In the genomic region with DNA sequence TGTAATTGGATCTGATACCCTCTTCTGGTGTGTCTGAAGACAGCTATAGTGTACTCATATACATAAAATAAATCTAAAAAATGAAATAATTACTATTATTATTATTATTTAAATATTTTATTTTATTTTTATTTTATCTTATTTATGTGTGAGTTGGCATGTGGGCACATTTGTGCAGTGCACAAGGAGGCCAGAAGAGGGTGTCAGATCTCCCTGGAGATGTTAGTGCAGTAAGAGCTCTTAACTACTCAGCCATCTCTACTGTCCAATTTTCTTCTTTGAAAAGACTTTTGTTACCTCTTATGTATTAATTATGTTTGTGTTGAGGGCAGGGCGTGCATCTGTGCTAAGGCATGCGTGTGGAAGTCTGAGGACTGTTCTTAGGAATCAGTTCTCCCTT, we compare ENCODE assay signal across 12 mouse cellular contexts. TPM values are rescaled to one million over a fixed set of nuclear protein-coding genes. Genes with fewer than 3 reads are reported as not detected.
DNase-seq lines count a peak whose midpoint lies in the region; ATAC-seq and TF ChIP-seq lines count a peak whose summit lies in the region.
"Had no signal": no experiment of that assay in that cellular context is flagged by ENCODE, and none has a peak within 500 bp of the region (broad histone marks: within the 10 kb centered on the region; RNA-seq: fewer than 3 reads in every experiment).

No protein-coding gene starts in this region.

- WGBS in kidney, embryonic 16.5 days, result 65% methylated on average over 2 of the region's 2 CpGs
- WGBS in lung, postnatal 0 days, result 55% methylated on average over 2 of the region's 2 CpGs

- peak; percentile 50 for DNase-seq in kidney, adult 9 months
- DNase-seq in 416B (ENCODE audit: low read depth), result peak; percentile 71
- peak; percentile 37 for DNase-seq in lung, postnatal 0 days (ENCODE audit: low spot score)
- DNase-seq in ovary, postnatal 10 days (ENCODE audit: low spot score), result no peak
- DNase-seq in right cerebral cortex, postnatal 36 days (ENCODE audit: low spot score in 2 of 2), result no peak
- no peak for DNase-seq in left cerebral cortex, adult 8-10 months (ENCODE audit: low spot score in 2 of 2)
- DNase-seq: cerebellum, adult 9-10 months; gastrocnemius, postnatal 25 days had no signal

- H3K27ac ChIP-seq in kidney, embryonic 16.5 days (ENCODE audit: low read length), result no peak overlapping the region
- no peak overlapping the region for H3K27ac ChIP-seq in lung, postnatal 0 days (ENCODE audit: low read length)
- H3K27ac ChIP-seq: hindbrain, embryonic 15.5 days had no signal

- H3K36me3 ChIP-seq in kidney, embryonic 16.5 days (ENCODE audit: insufficient read depth, low read length), result no peaks in the 10 kb centered on the region
- no peaks in the 10 kb centered on the region for H3K36me3 ChIP-seq in E14TG2a.4 (ENCODE audit: insufficient read depth, low read length)
- no peaks in the 10 kb centered on the region for H3K36me3 ChIP-seq in lung, postnatal 0 days (ENCODE audit: insufficient read depth, low read length)
- H3K36me3 ChIP-seq: hindbrain, embryonic 15.5 days had no signal

- H3K9ac ChIP-seq in kidney, embryonic 16.5 days (replicated peaks; ENCODE audit: low read length), result no peak overlapping the region
- no peak overlapping the region for H3K9ac ChIP-seq in lung, postnatal 0 days (replicated peaks; ENCODE audit: low read depth)
- H3K9ac ChIP-seq: hindbrain, embryonic 15.5 days had no signal

- no peak overlapping the region for H3K4me2 ChIP-seq in kidney, embryonic 16.5 days (replicated peaks; ENCODE audit: low read depth, low read length)
- no peak overlapping the region for H3K4me2 ChIP-seq in lung, postnatal 0 days (replicated peaks; ENCODE audit: low read depth, low read length)
- H3K4me2 ChIP-seq: hindbrain, embryonic 15.5 days had no signal

- H3K4me3 ChIP-seq in kidney, embryonic 16.5 days (ENCODE audit: low read length), result no peak overlapping the region
- no peak overlapping the region for H3K4me3 ChIP-seq in E14TG2a.4 (replicated peaks; ENCODE audit: low read length)
- no peak overlapping the region for H3K4me3 ChIP-seq in lung, postnatal 0 days (ENCODE audit: low read depth, low read length)
- H3K4me3 ChIP-seq: hindbrain, embryonic 15.5 days had no signal

- no peak for TF ChIP-seq EP300 in lung, postnatal 0 days (IDR thresholded peaks at IDR 0.05)

- H3K4me1 ChIP-seq in kidney, embryonic 16.5 days (ENCODE audit: insufficient read depth, low read length), result peaks cover 15% of the 10 kb centered on the region
- H3K4me1 ChIP-seq in E14TG2a.4 (replicated peaks; ENCODE audit: low read depth, low read length), result peaks cover 27% of the 10 kb centered on the region
- H3K4me1 ChIP-seq in lung, postnatal 0 days (ENCODE audit: insufficient read depth, low read depth, low read length), result peaks cover 9% of the 10 kb centered on the region

- no peak for ATAC-seq in kidney, embryonic 16.5 days (ENCODE audit: low FRiP score, low TSS enrichment)
- ATAC-seq in lung, postnatal 0 days, result no peak

- no peaks in the 10 kb centered on the region for H3K27me3 ChIP-seq in kidney, embryonic 16.5 days (ENCODE audit: insufficient read depth, low read length)
- H3K27me3 ChIP-seq in E14TG2a.4 (ENCODE audit: insufficient read depth, low read length), result peaks cover 25% of the 10 kb centered on the region
- H3K27me3 ChIP-seq in lung, postnatal 0 days (replicated peaks; ENCODE audit: insufficient read depth, low read length), result no peaks in the 10 kb centered on the region
- H3K27me3 ChIP-seq: hindbrain, embryonic 15.5 days had no signal

- peak; percentile 46 for TF ChIP-seq CTCF in E14TG2a.4 (conservative IDR thresholded peaks at IDR 0.05; ENCODE audit: low read length)
- peak; percentile 64 for TF ChIP-seq CTCF in lung, postnatal 0 days (IDR thresholded peaks at IDR 0.05)

- H3K9me3 ChIP-seq in kidney, embryonic 16.5 days (ENCODE audit: low read length), result no peaks in the 10 kb centered on the region
- H3K9me3 ChIP-seq in E14TG2a.4 (ENCODE audit: low read length), result peaks cover 23% of the 10 kb centered on the region
- no peaks in the 10 kb centered on the region for H3K9me3 ChIP-seq in lung, postnatal 0 days (ENCODE audit: low read length)
- H3K9me3 ChIP-seq: hindbrain, embryonic 15.5 days had no signal

RNA-seq across cellular contexts. Expression of gene Zfp579, which starts 3.9 kb away (rescaled TPM):
- polyA plus RNA-seq in kidney, embryonic 16.5 days (2015; fragmentation: Nextera tagmentation; extraction: Ambion mirVana), result 31.3 and 40.5 TPM in 2 replicates
- 29.7 and 30.6 TPM in 2 replicates for polyA plus RNA-seq in lung, postnatal 0 days (2015; fragmentation: Nextera tagmentation; extraction: Ambion mirVana)
- total RNA-seq in left cerebral cortex, adult 8-10 months (2022), result 10 to 100 TPM; 23.3 to 31.7 (median 25.0) TPM

RNA-seq across cellular contexts. Expression of gene Zfp524, which starts 14.3 kb away (rescaled TPM):
- polyA plus RNA-seq in kidney, embryonic 16.5 days (2015; fragmentation: Nextera tagmentation; extraction: Ambion mirVana), result 14.4 and 15.2 TPM in 2 replicates
- polyA plus RNA-seq in lung, postnatal 0 days (2015; fragmentation: Nextera tagmentation; extraction: Ambion mirVana), result 22.4 and 24.6 TPM in 2 replicates
- 1 to 10 TPM; 6.3 to 7.8 (median 6.5) TPM for total RNA-seq in left cerebral cortex, adult 8-10 months (2022)

RNA-seq across cellular contexts. Expression of gene Fiz1, which starts 14.6 kb away (rescaled TPM):
- polyA plus RNA-seq in kidney, embryonic 16.5 days (2015; fragmentation: Nextera tagmentation; extraction: Ambion mirVana), result 41.9 and 44.2 TPM in 2 replicates
- 20.5 and 20.8 TPM in 2 replicates for polyA plus RNA-seq in lung, postnatal 0 days (2015; fragmentation: Nextera tagmentation; extraction: Ambion mirVana)
- 10 to 100 TPM; 21.3 to 23.5 (median 23.2) TPM for total RNA-seq in left cerebral cortex, adult 8-10 months (2022)

RNA-seq across cellular contexts. Expression of gene Gm44973, which starts 15.4 kb away (rescaled TPM):
- polyA plus RNA-seq in kidney, embryonic 16.5 days (2015; fragmentation: Nextera tagmentation; extraction: Ambion mirVana), result 1.7 and 1.9 TPM in 2 replicates
- 2.1 and 4.4 TPM in 2 replicates for polyA plus RNA-seq in lung, postnatal 0 days (2015; fragmentation: Nextera tagmentation; extraction: Ambion mirVana)
- total RNA-seq in left cerebral cortex, adult 8-10 months (2022), result not detected
- total RNA-seq: gastrocnemius, postnatal 25 days had no signal
- polyA plus RNA-seq: hindbrain, embryonic 15.5 days; testis, adult 2 months had no signal

RNA-seq across cellular contexts. Expression of gene Zfp865, which starts 20.3 kb away (rescaled TPM):
- polyA plus RNA-seq in kidney, embryonic 16.5 days (2015; fragmentation: Nextera tagmentation; extraction: Ambion mirVana), result 6.6 and 7.6 TPM in 2 replicates
- 3.4 and 3.8 TPM in 2 replicates for polyA plus RNA-seq in lung, postnatal 0 days (2015; fragmentation: Nextera tagmentation; extraction: Ambion mirVana)
- 10 to 100 TPM; 33.5 to 38.8 (median 35.8) TPM for total RNA-seq in left cerebral cortex, adult 8-10 months (2022)

Comparison
In these comparisons a context has a peak if more than half of its experiments do, and no peak if none do; other contexts are left out.
1. DNase-seq: peak in kidney, adult 9 months (single experiment), 416B (single experiment) and lung, postnatal 0 days (single experiment); none in ovary, postnatal 10 days (single experiment), right cerebral cortex, postnatal 36 days (0 of 2) and left cerebral cortex, adult 8-10 months (0 of 2).